Mouse (Mus musculus): Measurements from ENCODE around the gene Slc36a2.

GRCm38 (mm10) chr11:55165748-55166147 is 19.1 kb downstream of the Slc36a2 start:
- TF ChIP-seq EP300 (IDR thresholded peaks at IDR 0.05; ENCODE audit: insufficient read depth, low read depth, low read length) (no peak), POLR2A (IDR thresholded peaks at IDR 0.05; ENCODE audit: insufficient read depth, low read length) (no peak), CTCF (IDR thresholded peaks at IDR 0.05; ENCODE audit: low read depth, low read length) (no peak)

All from ES-Bruce4 (cell line).